Mouse (Mus musculus) ovary, postnatal 14 days (tissue): ENCODE data around the gene Med12l.

Experiments
- DNase-seq: peaks from one replicate; pipeline ENCODE4 v3.0.0; 2022; ENCODE audit warnings: low spot score

Gene Med12l

DNA sequence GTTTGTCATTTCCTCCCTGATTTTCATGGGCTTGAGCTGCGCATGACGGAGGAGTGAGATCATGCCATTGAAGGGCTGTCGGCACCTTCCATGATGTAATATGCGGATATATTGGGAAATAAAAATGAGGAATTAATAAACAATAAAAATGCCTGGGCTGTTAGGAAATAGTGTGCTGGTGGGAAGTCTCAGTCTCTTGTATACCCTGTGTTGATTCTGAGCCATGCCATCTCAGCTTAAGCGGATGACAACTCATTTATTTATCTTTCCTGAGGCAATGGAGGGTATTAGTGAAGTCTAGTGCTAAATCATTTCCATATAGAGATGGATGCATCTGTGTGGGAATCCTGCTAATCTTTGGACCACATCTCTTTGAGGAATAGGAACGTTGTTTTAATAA is 242.4 kb downstream of the Med12l start:
- DNase-seq = no peak

DNA sequence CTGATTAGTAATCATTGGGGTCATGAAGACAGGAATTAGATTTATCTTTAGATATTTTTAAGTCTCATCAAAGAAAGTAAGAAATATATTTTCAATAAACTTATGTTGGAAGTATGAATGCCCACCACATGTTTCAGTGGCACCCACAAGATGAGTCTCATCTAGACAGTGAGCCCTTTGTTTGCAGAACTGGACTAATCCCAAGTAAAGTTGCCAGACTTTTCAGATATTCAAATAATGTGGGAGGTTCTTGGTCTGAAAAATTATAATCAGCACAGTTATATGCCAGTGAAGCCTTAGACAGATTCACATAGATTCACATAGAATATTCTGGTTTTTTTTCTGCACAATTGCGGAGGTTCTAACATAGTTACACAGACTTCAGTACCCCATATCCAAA is 244.8 kb downstream of the Med12l start:
- no peak for DNase-seq

DNA sequence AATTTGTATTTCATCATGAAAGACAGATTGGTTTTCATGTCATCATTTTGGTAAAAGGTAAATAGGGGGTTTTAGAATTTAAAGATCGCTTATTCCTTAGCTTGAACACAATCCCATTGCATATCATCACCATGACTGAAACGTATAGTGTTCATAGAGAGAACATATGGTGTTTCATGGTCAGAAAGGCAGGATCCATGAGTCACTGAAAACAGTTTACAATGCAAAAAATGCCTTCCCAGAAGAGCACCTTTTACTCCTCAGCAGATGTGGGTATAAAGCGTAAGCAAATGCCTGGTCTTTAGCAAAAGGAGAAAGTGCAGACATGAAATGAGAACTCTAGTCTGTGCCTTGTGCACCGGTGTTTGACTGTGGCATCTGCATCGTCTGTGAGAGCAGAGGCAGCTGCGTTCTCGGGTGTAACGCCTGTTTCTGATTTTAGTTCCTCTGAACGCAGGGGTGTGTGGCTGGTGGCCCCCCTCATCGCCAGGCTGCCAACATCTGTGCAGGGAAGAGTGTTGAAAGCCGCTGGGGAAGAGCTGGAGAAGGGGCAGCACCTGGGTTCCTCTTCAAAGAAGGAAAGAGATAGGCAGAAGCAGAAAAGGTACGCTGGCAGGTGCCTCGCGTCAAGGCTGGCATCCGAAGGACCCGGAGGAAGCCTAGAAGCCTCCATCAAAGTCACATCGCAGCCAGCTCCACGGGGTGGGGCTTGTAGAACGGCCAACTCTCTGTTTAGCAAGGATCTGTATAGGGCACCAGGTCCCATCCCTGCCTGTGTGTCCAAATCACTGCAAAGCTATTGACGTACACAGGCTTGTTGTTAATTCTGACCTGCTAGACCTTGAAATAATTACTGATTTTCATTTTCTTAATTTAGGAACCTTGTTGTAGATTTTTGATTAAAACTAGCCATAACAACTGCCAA is 252.4 kb downstream of the Med12l start:
- no peak for DNase-seq

DNA sequence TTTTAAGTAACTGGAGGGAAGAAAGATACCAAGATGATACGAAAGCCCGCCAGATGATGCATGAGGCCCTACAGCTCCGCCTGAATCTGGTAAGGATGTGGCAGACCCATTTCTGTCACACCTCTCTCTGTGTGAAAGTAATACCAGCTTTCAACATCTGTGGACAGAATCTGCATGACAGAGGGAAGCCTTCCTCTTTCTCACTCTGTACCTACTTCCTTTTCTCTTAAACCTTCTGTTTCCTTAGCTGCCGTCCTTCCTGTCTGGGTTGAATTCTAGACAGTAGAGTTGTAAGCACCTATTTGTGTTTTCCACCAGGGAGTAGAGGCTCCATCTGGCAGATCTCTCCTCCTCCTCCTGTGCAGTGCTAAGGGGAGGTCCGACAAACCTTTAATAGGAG is 255.1 kb downstream of the Med12l start:
- DNase-seq = no peak

DNA sequence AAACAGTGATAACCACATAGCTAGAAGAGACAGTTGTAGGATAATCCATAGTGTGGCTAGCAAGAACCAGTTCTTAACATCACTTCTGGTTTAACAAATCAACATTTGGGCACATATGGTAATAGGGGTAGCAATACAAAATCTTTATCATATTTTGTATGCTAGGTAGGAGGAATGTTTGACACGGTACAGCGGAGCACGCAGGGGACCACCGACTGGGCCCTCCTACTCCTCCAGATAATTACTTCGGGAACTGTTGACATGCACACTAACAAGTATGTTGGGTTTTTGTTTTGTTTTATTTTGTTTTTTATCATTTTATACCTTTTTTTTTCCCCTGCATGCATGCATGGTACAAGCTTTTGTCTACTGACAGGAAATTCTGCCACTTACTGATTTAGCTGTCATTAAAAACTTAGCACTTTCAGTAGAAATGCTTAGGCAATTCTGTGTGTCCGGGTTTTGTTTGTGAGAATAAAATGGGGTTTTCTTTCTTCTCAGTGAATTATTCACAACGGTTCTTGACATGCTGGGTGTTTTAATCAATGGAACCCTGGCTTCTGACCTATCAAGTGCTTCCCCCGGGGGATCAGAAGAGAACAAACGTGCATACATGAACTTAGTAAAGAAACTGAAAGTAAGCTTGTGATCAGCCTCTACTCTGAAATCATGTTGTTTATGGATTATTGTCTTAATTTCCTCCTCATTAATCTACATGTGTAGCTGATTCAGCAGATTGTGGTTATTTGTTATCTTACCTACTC is 256.3 kb downstream of the Med12l start:
- no peak for DNase-seq

DNA sequence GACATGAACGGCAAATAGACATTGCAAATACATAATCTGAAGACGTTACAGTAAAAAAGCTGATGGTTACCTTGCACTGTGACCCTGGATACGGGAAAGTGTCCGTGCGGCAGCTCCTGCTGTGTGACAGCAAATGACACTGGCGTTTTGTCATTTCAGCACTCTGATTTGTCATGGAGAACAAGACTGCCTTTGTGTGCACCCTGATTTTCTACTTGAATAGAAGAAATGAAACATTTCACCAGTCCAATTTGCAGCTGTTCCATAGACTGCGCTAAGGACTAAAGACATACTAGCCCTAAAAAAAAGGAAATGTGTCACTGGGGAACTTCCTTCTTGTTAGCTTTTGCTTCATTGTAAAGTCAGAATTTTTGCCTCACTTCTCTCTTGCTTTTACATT is 257.1 kb downstream of the Med12l start, which contains the start of gene P2ry12:
Gene P2ry12 (minus strand): TSS at position 168 of the 400 bp plus-strand sequence.
- DNase-seq = no peak

DNA sequence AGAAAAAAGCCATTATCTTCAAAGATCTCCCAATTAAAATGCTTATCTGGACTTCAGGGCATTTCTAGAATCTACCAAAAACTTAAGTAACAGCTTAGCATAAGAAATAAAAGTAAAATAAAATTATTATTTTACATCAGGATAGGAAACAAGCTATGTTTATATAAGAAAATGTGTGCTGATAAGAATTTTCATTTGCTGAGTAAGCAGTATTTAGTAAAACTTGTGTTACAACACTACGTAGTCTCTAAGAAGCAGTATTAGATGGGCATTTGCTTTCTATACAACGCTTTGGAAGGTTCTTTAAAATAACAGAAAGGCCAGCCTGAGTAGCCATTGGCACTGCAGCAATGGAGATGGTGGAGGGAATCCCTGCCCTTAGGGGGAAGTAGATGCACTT is 257.8 kb downstream of the Med12l start:
- no peak for DNase-seq

DNA sequence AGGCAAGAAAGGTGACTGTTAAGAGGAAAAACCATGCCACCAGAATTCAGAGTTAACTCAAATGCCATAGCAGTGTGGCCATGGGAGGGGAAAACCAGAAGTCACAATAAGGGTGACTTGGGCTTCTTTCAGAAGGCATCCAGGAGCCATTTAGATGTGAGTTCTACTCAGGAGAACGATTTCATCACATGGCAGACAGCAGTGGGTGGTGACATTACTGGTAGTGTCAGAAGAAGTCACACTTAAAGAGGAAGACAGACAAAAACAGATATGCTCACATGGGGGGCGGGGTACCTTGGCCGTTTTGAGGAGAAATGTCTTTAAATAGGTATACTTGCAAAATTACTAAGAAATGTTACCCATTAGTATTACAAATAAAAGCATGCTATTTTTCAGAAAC is 258.4 kb downstream of the Med12l start:
- DNase-seq = no peak

DNA sequence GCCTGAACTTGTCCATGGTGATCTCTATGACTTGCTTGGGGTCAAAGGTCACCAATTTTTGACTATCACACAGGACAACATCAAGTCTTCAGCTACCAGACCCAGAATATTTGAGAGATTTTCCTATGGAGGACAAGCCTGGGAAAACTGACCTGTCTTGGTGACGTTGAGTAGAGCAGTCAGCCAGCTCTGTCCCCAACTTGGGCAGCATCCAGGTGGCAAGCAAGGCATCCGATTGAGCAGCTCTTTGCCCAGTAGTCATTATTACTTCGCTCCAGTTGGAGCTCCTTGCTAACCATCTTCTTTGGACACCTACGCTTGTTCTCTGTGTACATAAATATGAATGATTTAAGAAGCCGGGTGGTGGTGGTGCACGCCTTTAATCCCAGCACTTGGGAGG is 265.2 kb downstream of the Med12l start:
- DNase-seq = no peak

DNA sequence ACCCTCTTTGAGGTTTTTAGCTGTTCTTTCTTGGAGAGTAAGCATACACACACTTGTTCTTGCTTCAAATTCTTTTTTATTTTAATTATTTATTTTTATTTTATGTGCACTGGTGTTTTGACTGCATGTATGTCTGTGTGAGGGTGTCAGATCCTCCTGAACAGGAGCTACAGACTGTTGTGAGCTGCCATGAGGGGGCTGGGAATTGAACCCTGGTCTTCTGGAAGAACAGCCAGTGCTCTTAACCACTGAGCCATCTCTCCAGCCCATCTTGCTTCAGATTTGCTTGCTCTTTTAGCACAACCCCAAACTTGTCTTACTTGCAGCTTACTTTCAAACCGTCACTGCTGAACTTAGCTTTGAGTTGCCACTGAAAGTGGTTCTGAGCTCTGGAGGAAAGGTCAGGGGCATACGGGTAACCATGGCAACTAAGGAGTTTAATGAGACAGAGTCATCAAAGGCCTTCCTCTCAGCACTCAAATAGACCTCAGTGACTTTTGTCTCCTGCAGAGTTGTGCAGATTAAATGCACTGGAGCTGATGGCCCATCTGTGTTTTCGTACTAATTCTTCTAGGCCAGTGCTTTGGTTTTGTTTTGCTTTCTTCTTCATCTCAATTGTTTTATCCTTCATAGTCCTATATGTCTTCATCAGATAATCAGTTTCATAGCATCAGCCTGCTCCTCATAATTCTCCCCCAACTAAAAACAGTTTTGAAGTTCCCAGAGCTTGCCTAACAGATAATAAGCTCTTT is 272.1 kb downstream of the Med12l start:
- no peak for DNase-seq

DNA sequence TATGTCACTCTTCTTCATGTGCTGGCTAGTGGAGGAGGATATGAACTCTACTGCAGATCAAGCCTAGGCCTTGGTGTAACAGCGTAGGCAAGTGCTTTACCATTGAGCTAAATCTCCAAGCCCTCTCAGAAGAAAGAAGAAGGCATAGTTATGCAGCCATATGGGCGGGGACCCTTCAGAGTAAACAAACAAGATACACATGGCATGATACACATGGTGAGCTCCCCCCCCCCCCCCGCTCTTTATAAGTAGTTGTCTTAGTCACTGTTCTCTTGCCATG is 272.6 kb downstream of the Med12l start:
- DNase-seq = no peak

DNA sequence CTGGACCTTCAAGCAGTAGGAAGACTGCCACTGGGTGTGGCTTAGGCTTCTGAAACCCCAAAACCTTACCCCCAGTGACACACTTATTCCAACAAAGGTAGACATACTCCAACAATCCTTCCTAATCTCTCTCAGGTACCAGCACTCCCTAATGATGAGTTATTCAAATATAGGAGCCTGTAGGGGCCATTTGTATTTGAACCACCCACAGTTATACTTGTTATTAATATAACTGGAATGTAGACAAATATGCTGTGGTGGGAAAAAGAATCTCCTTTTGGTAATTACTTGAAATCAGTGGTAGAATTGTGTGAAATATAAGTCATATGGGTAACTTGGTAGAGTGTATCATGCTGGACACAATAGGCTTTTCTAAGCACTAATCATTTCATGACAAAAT is 273.0 kb downstream of the Med12l start:
- DNase-seq = no peak

DNA sequence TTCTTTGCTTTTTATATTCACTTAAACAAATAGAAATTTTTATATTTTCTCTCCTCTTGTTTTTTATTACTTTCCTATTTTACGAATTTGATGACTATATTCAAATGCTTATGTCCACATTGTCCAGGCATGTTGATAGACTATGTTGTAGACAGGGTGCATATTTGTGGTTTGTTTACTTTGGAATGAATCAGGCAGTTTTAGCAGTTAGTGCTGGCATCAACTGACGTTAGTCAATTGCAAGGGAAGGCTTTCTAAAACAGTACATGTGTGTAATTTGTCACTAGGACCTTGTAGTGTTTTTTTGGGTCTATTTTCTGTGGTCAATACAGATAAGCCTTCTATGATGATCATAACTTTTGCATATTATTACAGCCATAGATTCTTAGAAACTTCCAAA is 284.9 kb downstream of the Med12l start:
- DNase-seq = no peak

DNA sequence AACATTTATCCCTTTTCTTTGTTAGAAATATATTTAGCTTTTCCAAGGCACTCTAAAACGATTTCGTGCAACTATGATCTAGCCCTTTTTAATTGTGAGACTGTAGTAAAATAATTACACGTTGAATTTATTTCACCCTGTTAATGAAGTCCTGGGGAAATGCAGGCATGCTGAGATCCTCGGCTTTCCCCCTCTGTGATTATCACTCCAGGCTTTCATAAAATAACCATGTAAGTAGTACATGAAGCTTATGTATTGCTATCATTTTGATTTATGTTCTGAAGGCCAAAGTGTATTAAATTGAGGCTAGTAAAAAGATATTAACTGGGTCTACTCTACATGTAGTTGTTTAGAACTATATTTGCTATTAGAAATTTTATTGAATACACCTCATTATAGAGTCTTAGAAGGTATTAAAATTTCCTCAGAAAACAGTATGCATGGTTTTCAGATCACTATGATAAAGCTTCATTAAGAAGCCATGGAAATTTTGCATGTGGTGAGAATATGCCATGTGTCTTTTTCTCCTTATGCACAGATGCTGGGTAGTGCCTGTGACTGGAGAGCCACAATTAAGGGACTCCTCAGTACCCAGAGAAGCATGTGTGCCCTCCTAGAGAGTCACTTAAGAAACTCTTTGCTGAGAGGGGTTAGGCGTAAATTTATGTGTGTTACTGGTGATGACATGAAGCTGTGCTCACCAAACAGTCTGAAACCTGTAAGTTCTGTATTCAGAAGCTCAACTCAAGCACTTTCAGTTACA is 288.0 kb downstream of the Med12l start:
- no peak for DNase-seq

DNA sequence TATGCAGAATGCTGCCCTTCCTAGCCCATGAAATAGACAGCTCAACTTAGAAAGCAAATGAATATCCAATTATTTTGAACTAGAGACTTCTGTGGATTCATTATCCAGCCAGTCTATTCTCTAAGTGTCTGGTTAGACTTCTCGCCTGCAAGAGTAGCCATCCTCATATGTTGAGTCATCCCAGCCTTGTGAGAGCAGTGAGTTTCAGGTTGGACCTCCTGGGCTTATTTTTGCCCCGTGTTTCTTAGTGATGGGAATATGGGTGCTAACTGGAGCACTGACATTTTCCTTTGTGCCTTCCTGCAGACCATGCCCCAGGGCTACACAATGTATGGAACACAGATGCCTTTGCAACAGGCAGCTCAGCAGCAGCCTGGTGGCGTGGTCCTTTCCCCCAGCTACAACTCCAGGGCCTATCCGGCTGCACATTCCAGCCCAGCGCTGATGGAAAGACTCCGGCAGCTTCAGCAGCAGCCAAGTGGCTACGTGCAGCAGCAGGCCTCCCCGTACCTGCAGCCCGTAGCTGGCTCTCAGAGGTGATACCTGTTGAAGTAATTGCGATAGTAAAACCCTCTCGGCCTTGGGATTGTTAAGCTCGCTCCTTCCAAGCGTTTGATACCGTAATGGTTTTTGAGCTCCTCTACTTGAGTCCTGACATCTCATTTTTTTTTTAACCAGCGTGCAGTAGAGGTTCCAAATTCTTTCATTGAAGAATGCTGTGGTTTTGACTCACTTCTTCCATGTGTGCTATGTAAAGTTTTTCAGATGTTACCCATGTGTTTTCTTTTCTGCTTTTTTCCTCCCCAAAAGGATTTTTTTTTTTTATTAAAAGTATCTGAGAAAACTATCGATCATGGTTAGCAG is 290.3 kb downstream of the Med12l start:
- no peak for DNase-seq

DNA sequence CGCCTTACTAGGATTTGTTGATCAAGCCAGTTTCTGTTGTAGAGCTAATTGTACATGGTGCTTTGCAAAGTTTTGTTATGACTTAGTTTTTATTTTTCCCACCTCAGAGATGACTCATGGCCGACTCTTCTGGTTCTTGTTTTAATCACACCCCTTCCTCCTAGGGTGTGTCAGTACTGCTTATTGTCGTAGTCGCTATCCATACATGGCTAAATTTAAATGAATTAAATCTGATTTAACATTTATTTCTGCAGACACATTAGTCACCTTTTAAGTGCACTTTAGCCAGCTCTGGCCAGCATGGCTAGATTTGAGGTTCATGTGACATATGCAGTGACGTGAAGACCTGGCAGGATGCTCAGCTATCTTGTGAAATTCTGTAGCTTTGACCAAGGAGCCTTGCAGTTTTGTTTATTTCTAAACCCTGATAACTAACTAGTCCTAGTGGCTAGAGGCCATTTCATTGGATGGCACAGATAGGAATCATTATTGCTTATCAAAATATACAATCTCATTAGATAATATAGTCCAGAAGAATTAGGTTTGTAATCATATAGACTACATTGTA is 291.0 kb downstream of the Med12l start:
- no peak for DNase-seq

DNA sequence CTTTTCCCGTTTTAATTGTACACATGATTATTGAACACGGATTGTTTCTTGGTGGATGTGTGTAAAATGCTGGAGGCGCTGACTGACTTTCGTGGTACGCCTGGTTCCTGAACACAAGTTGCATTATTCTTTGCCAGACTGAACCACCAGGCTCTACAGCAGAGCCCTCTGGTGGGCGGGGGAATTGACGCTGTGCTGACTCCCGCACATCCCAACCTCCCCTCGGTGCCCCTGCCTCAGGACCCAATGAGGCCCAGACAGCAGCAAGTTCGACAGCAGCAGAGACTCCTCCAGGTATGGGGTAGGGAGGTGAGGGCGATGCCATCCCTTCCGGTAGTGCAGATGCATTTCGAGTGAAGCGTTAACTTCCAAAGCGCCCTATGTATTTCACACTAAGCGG is 292.0 kb downstream of the Med12l start:
- no peak for DNase-seq

DNA sequence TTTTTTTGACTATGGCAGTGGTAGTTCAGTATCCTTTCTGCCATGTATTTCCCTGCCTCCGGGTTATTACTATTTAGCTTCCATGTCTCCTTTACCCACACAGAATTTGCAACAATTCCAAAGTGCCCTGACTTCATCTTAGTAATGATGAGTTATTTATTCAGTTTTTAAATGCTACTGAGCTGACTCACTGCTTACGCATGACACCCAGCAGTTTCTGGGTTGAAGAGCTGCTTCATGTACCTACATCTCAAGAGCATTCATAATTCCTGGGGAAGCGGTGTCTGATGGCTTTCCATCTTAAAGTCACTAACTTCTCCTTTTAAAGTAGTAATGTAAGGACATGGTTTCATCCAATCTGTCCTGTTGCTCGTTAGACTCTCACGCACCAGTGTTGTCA is 299.3 kb downstream of the Med12l start:
- DNase-seq = no peak

DNA sequence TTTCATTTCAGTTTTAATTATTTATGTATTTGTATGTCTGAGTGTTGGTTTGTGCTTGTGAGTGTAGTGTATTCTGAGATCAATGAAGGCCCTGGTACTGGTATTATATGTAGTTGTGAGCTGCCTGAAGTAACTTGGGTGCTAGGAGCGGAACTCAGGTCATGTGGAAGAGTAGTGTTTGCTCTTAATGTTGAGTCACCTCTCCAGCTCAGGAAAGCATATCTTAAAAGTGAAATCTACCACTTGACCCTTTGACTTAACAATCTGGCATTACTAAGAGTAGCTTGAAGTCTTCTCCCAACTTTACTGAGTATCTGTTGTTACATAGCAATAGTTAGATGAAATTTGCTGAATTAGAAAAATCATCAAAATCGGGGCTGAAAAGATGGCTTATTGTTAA is 299.9 kb downstream of the Med12l start:
- no peak for DNase-seq

DNA sequence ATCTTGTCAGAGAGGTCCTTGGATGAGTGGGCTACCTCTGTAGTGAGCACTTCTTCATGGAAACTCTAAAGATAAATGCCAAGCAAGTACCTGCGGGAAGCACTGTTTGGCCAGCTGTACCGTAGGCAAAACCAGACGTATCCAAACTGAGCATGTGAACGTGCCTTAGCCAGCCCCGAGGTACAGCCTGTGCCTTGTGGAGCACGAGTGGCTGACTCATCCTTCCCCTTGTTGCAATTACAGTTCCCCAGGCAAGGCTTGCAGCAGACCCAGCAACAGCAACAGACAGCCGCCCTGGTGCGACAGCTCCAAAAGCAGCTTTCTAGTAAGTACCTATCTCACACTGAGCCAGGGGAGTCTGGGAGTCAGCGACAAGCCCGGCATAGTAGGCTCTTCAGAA is 307.0 kb downstream of the Med12l start:
- no peak for DNase-seq

DNA sequence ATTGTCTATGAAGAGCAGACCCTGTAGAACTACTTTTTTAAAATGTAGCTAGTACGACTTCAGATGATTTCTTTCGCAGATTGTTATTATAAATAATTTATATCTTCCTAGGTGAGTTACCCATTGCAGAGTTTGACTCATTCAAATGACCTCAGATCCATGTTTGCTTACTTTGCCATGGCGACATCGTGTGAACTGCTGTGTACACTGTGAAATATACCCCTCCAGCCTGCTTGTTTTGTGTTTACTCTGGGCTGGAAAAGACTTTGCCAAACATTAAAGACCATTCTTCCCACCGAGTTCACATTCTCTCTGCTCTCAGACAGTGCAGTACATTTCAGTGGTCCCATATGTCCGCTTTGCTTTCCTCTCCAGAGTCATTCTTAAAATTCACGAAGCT is 310.5 kb downstream of the Med12l start:
- DNase-seq = no peak
